Mouse (Mus musculus): Measurements from ENCODE around the gene Cstf2.

Cstf2 gene

GRCm38 (mm10) chrX:134058987-134059712 is at the start of gene Cstf2:
TSS of gene Cstf2 (plus strand) at chrX:134059187.
- DNase-seq: peak; percentile 95

- peak; percentile 85 for DNase-seq
Observed at GRCm38 (mm10) chrX:134019005-134019404, 40.0 kb upstream of the Cstf2 start.

- peak; percentile 3 for DNase-seq
Observed at GRCm38 (mm10) chrX:134020664-134021063, 38.3 kb upstream of the Cstf2 start.

- DNase-seq: no peak
Observed at GRCm38 (mm10) chrX:134048994-134049393, 10.0 kb upstream of the Cstf2 start.

- no peak for DNase-seq
Observed at GRCm38 (mm10) chrX:134056897-134057296, 2.1 kb upstream of the Cstf2 start.

- DNase-seq: no peak
Observed at GRCm38 (mm10) chrX:134058040-134058875, 729 bp upstream of the Cstf2 start.

GRCm38 (mm10) chrX:134059764-134060163 is 777 bp downstream of the Cstf2 start:
- no peak for DNase-seq

GRCm38 (mm10) chrX:134085453-134085852 is 26.5 kb downstream of the Cstf2 start:
- DNase-seq: no peak

GRCm38 (mm10) chrX:134102641-134103040 is 43.7 kb downstream of the Cstf2 start:
- no peak for DNase-seq

GRCm38 (mm10) chrX:134111767-134112166 is 52.8 kb downstream of the Cstf2 start:
- DNase-seq: peak; percentile 1

- peak; percentile 14 for DNase-seq
Observed at GRCm38 (mm10) chrX:134116417-134116816, 57.4 kb downstream of the Cstf2 start.

- DNase-seq: no peak
Observed at GRCm38 (mm10) chrX:134128549-134128948, 69.6 kb downstream of the Cstf2 start.

GRCm38 (mm10) chrX:134132295-134132694 is 73.3 kb downstream of the Cstf2 start:
- peak; percentile 13 for DNase-seq

GRCm38 (mm10) chrX:134133821-134134220 is 74.8 kb downstream of the Cstf2 start:
- DNase-seq: no peak
